Mouse (Mus musculus) layer of hippocampus, adult 18-20 months (tissue): ENCODE measurements at regions not wholly inside any gene's neighbourhood (a gene's known extent, or its start where the extent isn't known, plus 50 kb on each side); places are given as distances from the start of the nearest gene placed in this dataset.

Experiments
- DNase-seq, 2 experiments: peaks; one replicate each; pipeline ENCODE4 v3.0.0; 2022; ENCODE audit warnings: low spot score in 2 of 2

GRCm38 (mm10) chr11:89932231-89932865 lies 70.3 kb downstream of the Pctp start:
- peak in 1 of 2 experiments; percentile 36 for DNase-seq

GRCm38 (mm10) chr11:89929115-89929988 lies 73.3 kb downstream of the Pctp start:
- DNase-seq = no peak

- DNase-seq = no peak
These were observed 75.1 kb downstream of the Pctp start for GRCm38 (mm10) chr11:89927483-89928156.

GRCm38 (mm10) chr11:89922551-89922950 lies 80.1 kb downstream of the Pctp start:
- no peak for DNase-seq

GRCm38 (mm10) chr11:89921146-89921545 lies 81.5 kb downstream of the Pctp start:
- peak; percentile 24 to 70 for DNase-seq

- no peak for DNase-seq
These were observed 86.9 kb downstream of the Pctp start for GRCm38 (mm10) chr11:89915795-89916194.

- no peak for DNase-seq
These were observed 88.1 kb downstream of the Pctp start for GRCm38 (mm10) chr11:89914577-89914976.

- no peak for DNase-seq
These were observed 101.4 kb downstream of the Pctp start for GRCm38 (mm10) chr11:89901241-89901740.

GRCm38 (mm10) chr11:89898516-89898915 lies 104.2 kb downstream of the Pctp start:
- DNase-seq = no peak

GRCm38 (mm10) chr11:89896854-89897253 lies 105.8 kb downstream of the Pctp start:
- DNase-seq = no peak

GRCm38 (mm10) chr11:89871587-89871986 lies 94.1 kb upstream of the Ankfn1 start:
- DNase-seq = no peak

GRCm38 (mm10) chr11:89867575-89867974 lies 90.1 kb upstream of the Ankfn1 start:
- DNase-seq = peak; percentile 4 to 41

GRCm38 (mm10) chr11:89856184-89856769 lies 78.8 kb upstream of the Ankfn1 start:
- DNase-seq = no peak

- no peak for DNase-seq
These were observed 64.4 kb upstream of the Ankfn1 start for GRCm38 (mm10) chr11:89841853-89842252.

- peak in 1 of 2 experiments; percentile 8 for DNase-seq
These were observed 62.3 kb upstream of the Ankfn1 start for GRCm38 (mm10) chr11:89839671-89840327.

- no peak for DNase-seq
These were observed 60.5 kb upstream of the Ankfn1 start for GRCm38 (mm10) chr11:89837995-89838394.

GRCm38 (mm10) chr11:89836897-89837296 lies 59.4 kb upstream of the Ankfn1 start:
- no peak for DNase-seq

GRCm38 (mm10) chr11:89834068-89834467 lies 56.6 kb upstream of the Ankfn1 start:
- no peak for DNase-seq

- DNase-seq = no peak
These were observed 54.2 kb upstream of the Ankfn1 start for GRCm38 (mm10) chr11:89831577-89832110.
